Mouse (Mus musculus): Measurements from ENCODE around the gene Dnase1l3.

Dnase1l3 gene

GRCm38 (mm10) chr14:7975177-7975576 is 19.2 kb downstream of the Dnase1l3 start:
- DNase-seq: no peak

- no peak for DNase-seq
These were observed 19.7 kb downstream of the Dnase1l3 start for GRCm38 (mm10) chr14:7974643-7975042.

GRCm38 (mm10) chr14:7971889-7972493 is 22.4 kb downstream of the Dnase1l3 start:
- DNase-seq: no peak

GRCm38 (mm10) chr14:7964219-7964889 is 30.0 kb downstream of the Dnase1l3 start:
- peak; percentile 71 for DNase-seq

- no peak for DNase-seq
These were observed 31.2 kb downstream of the Dnase1l3 start for GRCm38 (mm10) chr14:7963160-7963559.

GRCm38 (mm10) chr14:7962626-7963025 is 31.7 kb downstream of the Dnase1l3 start:
- DNase-seq: no peak

GRCm38 (mm10) chr14:7961714-7962113 is 32.7 kb downstream of the Dnase1l3 start:
- no peak for DNase-seq

GRCm38 (mm10) chr14:7960616-7961015 is 33.8 kb downstream of the Dnase1l3 start:
- DNase-seq: no peak

GRCm38 (mm10) chr14:7957049-7957448 is 37.3 kb downstream of the Dnase1l3 start, which contains the start of gene Gm45521:
Gene Gm45521, plus strand, starts transcription at chr14:7957288.
- no peak for DNase-seq

GRCm38 (mm10) chr14:7956427-7956826 is 37.9 kb downstream of the Dnase1l3 start:
- DNase-seq: no peak

- no peak for DNase-seq
These were observed 40.3 kb downstream of the Dnase1l3 start for GRCm38 (mm10) chr14:7954071-7954471.

- DNase-seq: no peak
These were observed 41.6 kb downstream of the Dnase1l3 start for GRCm38 (mm10) chr14:7952610-7953254.

GRCm38 (mm10) chr14:7951234-7951633 is 43.1 kb downstream of the Dnase1l3 start:
- DNase-seq: no peak

GRCm38 (mm10) chr14:7945261-7945660 is 49.1 kb downstream of the Dnase1l3 start:
- DNase-seq: no peak

GRCm38 (mm10) chr14:7944349-7945039 is 49.9 kb downstream of the Dnase1l3 start:
- peak; percentile 71 for DNase-seq

- no peak for DNase-seq
These were observed 50.6 kb downstream of the Dnase1l3 start for GRCm38 (mm10) chr14:7943801-7944135.

- DNase-seq: no peak
These were observed 51.1 kb downstream of the Dnase1l3 start for GRCm38 (mm10) chr14:7943101-7943800.

GRCm38 (mm10) chr14:7941413-7941812 is 53.0 kb downstream of the Dnase1l3 start:
- DNase-seq: no peak

GRCm38 (mm10) chr14:7938809-7939784 is 55.3 kb downstream of the Dnase1l3 start:
- no peak for DNase-seq

- DNase-seq: peak; percentile 59
These were observed 57.2 kb downstream of the Dnase1l3 start for GRCm38 (mm10) chr14:7937052-7937630.

- no peak for DNase-seq
These were observed 60.2 kb downstream of the Dnase1l3 start for GRCm38 (mm10) chr14:7934166-7934565.

Measured in thymus, postnatal 14 days (tissue).